Mouse (Mus musculus): Measurements from ENCODE around the gene Akap2.

Gene Akap2

DNA sequence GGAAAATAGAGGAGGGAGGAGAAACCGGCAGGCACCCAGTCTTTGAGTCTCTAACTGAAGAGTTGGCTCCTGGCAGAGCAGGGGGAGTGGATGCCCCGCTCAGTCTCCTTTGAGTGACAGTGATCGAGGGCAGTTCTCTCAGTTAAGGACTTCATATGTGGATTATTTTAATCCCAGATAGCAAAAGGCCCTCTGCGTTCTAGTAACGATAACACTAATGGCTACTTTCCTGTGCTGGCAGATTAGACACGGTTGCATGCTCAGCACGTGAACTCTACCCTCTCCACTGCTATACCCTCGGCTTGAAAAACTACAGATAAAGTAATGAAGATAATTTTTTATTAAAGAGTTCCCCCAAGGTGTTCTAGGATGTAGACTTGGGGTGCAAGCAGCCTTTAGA is 76.5 kb downstream of the Akap2 start:
- no peak for DNase-seq (ENCODE audit: low spot score in 2 of 2)

GRCm38 (mm10) chr4:57794547-57794946 is 77.1 kb downstream of the Akap2 start:
- no peak for DNase-seq (ENCODE audit: low spot score in 2 of 2)

DNA sequence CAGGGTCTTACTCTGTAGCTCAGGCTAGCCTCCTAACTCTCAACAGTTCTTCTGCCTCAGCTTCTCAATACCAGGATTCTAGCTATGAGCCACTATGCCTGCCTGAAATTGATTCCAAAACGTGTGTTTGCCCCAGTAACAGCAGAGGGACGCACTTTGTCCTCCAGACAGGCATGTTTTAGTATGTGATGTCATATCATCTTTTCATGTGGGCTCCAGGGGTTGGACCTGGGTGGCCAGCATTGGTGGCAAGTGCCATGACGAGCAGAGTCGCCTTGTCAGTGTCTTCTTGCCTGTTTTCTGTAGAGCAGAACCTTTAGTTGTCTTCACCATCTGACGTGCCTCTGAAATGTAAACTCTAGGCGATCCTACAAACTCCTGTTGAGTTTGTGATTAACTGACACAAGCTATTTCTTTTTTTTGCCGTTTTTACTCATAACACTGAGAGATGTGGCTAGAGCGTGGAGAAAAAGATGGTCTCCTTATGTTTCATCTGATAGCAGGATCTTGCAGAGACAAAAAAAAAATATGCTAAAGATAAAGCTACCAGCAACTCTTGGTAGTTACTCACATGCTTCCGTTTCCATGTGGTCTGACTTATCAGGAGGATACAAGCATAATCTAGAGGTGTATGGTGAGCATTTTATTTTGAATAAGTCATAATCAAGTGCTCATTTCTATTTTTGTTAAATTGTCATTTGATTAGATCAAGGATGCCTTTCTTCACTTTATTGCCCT is 80.3 kb downstream of the Akap2 start:
- DNase-seq (ENCODE audit: low spot score in 2 of 2) = no peak

DNA sequence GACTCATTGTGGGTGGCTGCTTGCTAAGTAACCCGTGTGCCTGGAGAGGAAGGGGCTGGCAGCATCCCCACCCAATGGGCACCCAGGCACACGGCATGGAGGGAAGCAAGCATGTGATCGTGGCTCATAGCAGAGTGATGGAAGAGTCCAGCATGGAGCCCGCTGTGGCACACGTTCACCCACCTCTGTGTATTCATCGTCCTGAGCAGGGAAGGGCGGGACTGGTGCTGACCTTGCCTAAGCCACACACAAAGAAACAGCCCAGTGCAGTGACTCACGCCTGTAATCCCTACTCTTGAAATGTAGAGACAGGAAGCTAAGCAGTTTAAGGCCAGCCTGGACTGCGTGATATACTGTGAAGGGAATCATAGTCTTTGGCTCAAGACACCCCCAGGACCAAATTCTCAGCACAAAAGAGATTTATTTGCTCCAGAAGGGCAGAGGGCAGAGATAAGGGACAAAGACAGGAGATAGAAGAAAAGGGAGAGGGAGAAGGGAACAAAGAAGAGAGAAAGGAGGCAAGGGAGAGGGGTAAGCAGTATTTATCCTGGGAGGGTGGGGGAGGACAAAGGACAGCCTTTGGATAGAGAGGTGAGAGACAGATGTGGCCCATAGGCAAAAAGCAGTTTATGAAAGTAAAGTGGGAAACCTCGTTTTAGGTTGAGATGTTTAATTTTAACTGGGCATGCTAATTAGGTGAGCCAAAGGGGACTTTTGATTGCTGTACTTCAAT is 81.0 kb downstream of the Akap2 start:
- no peak for DNase-seq (ENCODE audit: low spot score in 2 of 2)

DNA sequence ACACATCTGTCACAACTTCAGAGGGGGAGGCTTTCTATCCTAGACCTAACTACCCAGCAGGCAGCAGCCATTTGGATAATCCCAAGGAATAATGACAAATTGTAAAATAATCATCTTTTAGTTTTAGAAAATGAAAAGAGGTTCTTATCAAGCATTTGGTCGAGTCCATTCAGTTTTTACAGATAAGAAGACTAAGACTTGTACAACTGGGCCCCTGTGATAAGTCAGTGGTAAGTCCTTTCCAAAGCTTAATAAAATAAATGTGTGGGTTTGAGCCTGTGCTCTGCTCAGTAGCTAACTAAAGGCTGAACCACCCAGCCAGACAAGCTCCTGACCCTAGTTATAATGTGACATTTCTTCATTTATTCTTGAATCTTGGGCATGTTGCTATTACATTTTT is 81.8 kb downstream of the Akap2 start:
- DNase-seq (ENCODE audit: low spot score in 2 of 2) = no peak

- no peak for DNase-seq (ENCODE audit: low spot score in 2 of 2)
Observed at GRCm38 (mm10) chr4:57801239-57801638, 83.8 kb downstream of the Akap2 start.

- DNase-seq (ENCODE audit: low spot score in 2 of 2) = no peak
Observed at GRCm38 (mm10) chr4:57801986-57802385, 84.5 kb downstream of the Akap2 start.

DNA sequence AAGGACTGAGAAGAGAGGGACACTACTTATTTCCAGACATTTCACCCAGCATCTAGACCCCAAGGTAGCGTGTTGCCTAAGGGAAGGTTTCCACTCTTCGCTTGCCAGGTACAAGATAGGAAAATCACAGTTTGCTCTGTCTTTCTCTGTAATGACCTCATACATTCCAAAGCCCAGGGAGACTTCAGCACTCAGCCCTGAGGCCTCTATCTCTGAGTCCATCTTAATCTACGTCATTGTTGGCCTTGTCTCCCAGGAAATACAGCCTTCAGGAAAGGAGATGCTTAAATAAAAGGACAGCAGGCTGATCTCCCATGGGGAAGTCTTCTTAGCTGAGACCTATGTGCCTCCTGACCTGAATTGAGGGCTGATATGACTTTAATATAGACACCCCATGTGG is 85.0 kb downstream of the Akap2 start:
- no peak for DNase-seq (ENCODE audit: low spot score in 2 of 2)

DNA sequence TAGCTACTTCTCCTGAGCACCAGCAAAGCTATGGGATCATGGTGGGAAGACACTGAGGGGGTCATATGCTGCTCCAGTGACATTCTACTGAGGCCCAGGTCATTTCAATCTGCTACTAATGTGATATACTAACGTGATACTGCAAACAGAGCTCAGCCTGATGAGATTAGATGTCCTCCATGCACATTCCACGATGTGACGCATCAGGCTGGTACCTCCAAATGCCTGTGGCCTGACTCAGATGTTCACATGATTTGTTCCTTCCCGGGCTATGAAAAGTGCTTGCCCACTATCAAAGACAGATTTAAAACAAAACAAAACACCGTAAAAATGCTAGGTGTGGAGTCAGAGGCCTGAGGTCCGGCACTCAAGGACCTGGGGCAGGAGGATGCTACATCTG is 87.4 kb downstream of the Akap2 start:
- no peak for DNase-seq (ENCODE audit: low spot score in 2 of 2)

DNA sequence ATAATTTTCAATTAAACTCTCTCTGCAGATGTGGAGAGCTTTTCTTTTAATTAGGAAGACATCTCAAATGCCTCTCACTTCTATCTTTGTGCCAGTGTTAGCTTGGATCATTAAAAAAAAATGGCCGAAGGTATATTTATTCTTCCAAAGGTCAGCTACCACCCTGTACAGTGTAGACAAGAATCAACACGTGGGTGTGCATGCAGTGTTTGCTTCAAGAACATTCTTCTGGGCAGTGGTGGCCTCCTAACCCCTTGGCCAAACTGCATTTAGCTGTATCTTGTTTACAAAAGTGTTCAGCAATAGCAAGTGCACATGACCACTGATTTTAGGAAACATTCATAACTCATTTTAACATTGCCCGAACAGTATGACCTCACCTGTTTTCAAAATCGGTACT is 92.0 kb downstream of the Akap2 start:
- DNase-seq (ENCODE audit: low spot score in 2 of 2) = no peak

DNA sequence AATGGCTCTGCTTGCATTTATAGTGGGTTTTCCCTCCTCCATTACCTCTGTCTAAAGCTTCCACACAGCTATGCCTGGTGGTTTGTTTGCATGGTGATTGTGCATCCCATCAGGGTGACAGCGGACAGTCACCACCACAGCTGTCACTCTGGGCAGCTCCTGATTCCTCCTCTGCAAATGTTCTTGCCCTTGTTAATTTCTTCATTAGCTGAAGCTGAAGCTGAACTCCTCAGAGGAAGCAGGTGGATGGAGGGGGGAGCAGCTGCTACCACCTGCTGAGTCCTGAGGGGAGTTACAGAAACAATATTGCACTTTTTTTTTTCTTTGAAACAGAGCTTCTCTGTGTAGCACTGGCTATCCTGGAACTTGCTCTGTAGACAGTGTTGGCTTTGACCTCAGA is 94.6 kb downstream of the Akap2 start:
- no peak for DNase-seq (ENCODE audit: low spot score in 2 of 2)

DNA sequence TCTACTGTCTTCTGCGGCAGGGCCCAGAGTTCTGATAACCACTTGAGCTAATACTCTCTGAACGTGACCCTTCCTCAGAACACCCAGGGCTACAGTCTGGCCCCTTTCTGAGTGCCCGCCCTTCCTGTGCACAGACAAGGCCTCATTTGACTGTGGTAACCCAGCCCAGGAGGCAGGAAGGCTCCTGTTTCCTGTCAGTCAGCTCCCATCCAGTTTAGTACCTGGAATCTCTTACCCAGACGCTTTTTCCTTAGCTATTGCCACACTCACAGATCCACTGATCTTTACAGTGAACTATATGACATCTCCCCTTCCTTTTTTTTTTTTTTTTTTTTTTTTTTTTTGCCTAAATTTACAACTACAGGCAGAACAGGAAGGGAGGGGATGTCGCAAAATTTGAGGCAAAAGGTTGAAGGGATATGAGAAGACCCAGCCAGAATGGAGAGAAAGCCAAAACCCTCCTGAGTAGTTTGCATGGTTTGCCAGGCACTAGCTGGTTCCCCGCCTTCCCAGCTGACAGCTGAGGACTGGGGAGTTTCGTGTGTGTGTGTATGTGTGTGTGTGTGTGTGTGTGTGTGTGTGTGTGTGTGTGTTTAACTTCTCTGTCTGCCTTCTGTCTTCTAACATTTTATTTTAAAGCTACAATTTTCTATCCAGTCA is 95.6 kb downstream of the Akap2 start:
- DNase-seq (ENCODE audit: low spot score in 2 of 2) = peak in 1 of 2 experiments; percentile 21

DNA sequence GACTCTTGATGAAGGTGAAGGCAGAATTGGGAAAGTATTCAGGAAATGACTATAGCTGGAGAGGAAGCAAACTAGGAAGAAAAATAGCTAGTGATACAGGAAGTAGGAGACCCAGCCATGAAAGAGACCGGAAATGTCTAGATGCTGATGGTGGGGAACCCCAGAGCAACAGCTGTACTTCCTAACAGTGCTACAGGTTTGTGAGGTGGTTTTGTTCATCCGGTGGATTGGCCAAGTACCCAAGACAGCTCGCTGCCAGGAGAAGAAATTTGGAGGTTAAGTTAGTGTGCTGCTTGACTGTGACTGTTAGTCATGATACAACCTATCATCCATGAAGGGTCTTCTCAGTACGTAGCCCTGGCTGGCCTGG is 96.1 kb downstream of the Akap2 start:
- DNase-seq (ENCODE audit: low spot score in 2 of 2) = no peak

GRCm38 (mm10) chr4:57815355-57815754 is 97.9 kb downstream of the Akap2 start:
- DNase-seq (ENCODE audit: low spot score in 2 of 2) = no peak

DNA sequence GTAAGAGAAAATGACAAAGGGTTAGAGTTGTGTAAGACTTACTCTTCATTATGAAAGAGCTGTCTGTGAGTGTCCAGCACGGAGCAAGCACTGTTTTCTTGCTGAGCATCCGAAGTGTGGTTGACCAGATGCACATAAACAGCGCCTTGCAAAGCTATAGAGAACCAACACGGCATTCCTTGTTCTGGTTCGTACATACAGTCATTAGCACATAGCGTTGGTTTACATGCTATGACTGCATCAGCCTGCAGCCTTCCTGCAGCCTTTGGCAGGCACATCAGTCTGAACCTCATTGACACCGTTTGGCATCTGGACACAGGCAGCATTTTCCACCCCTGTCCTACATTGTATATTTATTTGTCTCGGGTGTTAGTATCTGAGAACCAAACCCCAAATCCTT is 98.7 kb downstream of the Akap2 start:
- DNase-seq (ENCODE audit: low spot score in 2 of 2) = no peak

DNA sequence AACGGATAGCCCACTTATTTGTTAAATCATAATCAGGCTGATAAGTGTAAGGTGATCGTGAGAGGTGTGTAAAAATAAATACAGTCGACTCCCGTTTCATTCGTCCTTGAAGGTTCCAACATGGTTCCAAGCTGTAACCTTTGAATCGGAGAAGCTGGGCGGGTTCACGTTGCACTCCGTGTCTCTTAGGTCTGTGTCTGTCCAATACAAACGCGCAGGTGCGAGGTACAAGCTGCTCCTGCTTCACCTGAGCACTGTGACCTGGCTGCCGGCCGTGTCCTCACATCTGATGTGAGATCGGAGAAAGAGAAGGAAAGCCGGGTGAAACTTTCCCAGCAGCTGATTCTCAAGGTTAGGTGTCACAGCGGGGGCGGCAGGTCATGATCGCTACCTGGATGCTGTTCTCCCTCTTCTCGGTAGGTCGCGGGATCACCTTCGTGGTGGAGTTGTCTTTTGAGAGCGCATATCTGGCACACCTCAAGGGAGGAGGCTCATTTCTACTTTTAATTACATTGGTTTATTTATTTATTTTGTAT is 103.5 kb downstream of the Akap2 start:
- no peak for DNase-seq (ENCODE audit: low spot score in 2 of 2)

GRCm38 (mm10) chr4:57821556-57822356 is 104.3 kb downstream of the Akap2 start:
- DNase-seq (ENCODE audit: low spot score in 2 of 2) = no peak

DNA sequence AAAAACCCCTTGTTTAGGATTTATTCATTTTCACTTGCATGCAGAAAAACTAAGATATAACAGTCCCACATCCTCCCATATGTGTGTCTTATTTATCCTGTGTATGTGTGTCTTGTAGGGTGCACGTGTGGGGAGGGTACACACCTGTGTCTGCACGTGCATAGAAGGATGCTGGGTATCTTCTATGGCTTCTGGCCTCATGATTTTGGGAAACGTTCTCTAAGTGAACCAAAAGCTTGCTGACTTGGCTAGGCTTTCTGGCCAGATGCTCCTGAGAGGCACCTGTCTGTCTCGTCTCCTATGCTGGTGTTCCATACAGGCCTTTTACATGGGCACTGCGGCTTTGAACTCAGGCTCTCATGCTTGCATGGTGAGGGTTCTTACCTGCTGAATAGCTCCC is 105.2 kb downstream of the Akap2 start:
- no peak for DNase-seq (ENCODE audit: low spot score in 2 of 2)

DNA sequence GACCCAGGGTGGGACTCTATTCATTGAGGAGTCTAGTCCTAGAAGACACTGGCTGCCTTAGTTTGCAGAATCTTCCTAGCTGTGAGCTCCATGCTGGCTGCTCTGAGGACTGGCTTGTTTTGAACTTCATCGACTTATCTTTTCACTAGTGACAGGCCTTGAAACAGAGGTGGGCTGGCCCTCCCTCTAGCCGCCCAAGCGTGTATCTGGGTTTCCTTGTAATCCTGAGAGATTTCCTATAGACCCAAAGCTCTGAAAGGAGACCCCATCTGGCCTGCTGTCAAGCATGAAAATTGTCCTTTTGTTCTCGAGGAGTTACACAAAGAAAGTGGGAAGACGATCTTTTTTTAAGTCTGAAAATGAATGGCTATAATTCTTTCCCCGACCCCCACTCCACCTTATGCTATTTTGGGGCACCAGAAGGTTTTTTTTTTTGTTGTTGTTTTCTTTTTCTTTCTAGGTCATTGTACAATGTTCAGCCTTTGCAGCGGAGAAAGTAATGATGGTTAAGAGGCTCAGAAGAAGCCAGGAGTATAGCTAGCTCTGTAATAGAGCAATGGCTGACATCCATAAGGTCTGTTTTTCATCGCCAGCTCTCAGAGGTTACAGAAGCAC is 107.3 kb downstream of the Akap2 start:
- no peak for DNase-seq (ENCODE audit: low spot score in 2 of 2)

- no peak for DNase-seq (ENCODE audit: low spot score in 2 of 2)
Observed at GRCm38 (mm10) chr4:57826272-57826671, 108.8 kb downstream of the Akap2 start.

- no peak for DNase-seq (ENCODE audit: low spot score in 2 of 2)
Observed at GRCm38 (mm10) chr4:57829131-57829530, 111.7 kb downstream of the Akap2 start.
